Mouse (Mus musculus) megakaryocyte, adult 5-6 weeks (primary cell): ENCODE data around the gene Selenot. TPM values are rescaled to one million over a fixed set of nuclear protein-coding genes. Genes with fewer than 3 reads are reported as not detected.

Source experiments
- ATAC-seq: 2 replicates; pipeline ENCODE4 v1.8.0; 2016; ENCODE audit warnings: mild to moderate bottlenecking, inconsistent platforms; ENCODE audit not compliant: poor library complexity, severe bottlenecking
- total RNA-seq, 2 experiments: library from RNA; stranded (forward) in 1 of 2; stranded (reverse) in 1 of 2; fragments of 153-499, 151-499 nt in 1 of 2; fragments of 221-1000, 200-1000 nt in 1 of 2; gene quantifications; 2 replicates each; pipeline versions ENCODE4 v1.2.3 to v1.2.4; 2015 to 2017

Gene Selenot
- total RNA-seq, 2 experiments from 2014 or later, result 163 to 210 TPM

GRCm38 (mm10) chr3:58631693-58632092 is 55.3 kb downstream of the Selenot start:
- ATAC-seq, result no peak

GRCm38 (mm10) chr3:58636406-58637295 is 60.2 kb downstream of the Selenot start, which contains the start of gene Erich6:
Erich6 (minus strand) TSS chr3:58637207.
- ATAC-seq, result peak; percentile 78

Other genes with a start within 250 kb of the Selenot start
- 24.6 and 27.2 TPM in 2 replicates for gene Tsc22d2, start 161.9 kb upstream of the Selenot start, total RNA-seq (2015)
- 13.9 and 15.7 TPM in 2 replicates for gene Tsc22d2, start 161.9 kb upstream of the Selenot start, total RNA-seq (2017)
- gene Eif2a, start 50.8 kb upstream of the Selenot start, total RNA-seq (2015), result 122 and 151 TPM in 2 replicates
- gene Eif2a, start 50.8 kb upstream of the Selenot start, total RNA-seq (2017), result 75.9 and 80.9 TPM in 2 replicates
- gene Serp1, start 50.7 kb upstream of the Selenot start, total RNA-seq (2015), result 189 and 218 TPM in 2 replicates
- gene Serp1, start 50.7 kb upstream of the Selenot start, total RNA-seq (2017), result 208 and 222 TPM in 2 replicates
- gene Erich6, start 60.6 kb downstream of the Selenot start, total RNA-seq (2015), result not detected in 2 replicates
- not detected in 2 replicates for gene Erich6, start 60.6 kb downstream of the Selenot start, total RNA-seq (2017)
- 30.1 and 33.6 TPM in 2 replicates for gene Siah2, start 115.8 kb downstream of the Selenot start, total RNA-seq (2015)
- gene Siah2, start 115.8 kb downstream of the Selenot start, total RNA-seq (2017), result 20.1 and 24.1 TPM in 2 replicates
- not detected in 2 replicates for gene Mindy4b-ps, start 245.7 kb downstream of the Selenot start, total RNA-seq (2015)
- not detected in 2 replicates for gene Mindy4b-ps, start 245.7 kb downstream of the Selenot start, total RNA-seq (2017)